Comparison of ENCODE assay signal across 8 mouse cellular contexts in the genomic region with DNA sequence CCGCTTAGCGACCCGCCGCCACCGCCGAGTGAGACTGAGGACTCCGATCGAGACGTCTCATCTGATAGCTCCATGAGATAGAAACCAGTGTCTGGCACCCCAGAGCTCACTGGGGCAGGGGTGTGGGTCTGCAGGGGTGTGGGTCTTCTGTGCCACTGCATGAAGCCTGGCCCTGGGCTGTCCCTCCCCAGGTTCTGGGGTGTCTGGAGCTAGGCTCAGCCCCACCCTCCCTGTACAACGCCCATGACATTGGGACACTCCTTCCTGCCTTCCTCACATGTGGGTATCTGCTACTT. TPM values are rescaled to one million over a fixed set of nuclear protein-coding genes. Genes with fewer than 3 reads are reported as not detected.
A peak's percentile ranks its signal among the peaks of the same experiment; 100 is the strongest.
DNase-seq lines count a peak whose midpoint lies in the region; ATAC-seq and TF ChIP-seq lines count a peak whose summit lies in the region.

No protein-coding gene starts in this region.

- WGBS in hindbrain, embryonic 12.5 days: 65% methylated on average over 10 of the region's 10 CpGs
- 54% methylated on average over 10 of the region's 10 CpGs for WGBS in hindbrain, embryonic 16.5 days
- 69% methylated on average over 10 of the region's 10 CpGs for WGBS in embryonic facial prominence, embryonic 10.5 days
- WGBS in limb, embryonic 12.5 days: 64% methylated on average over 10 of the region's 10 CpGs

- ATAC-seq in hindbrain, embryonic 12.5 days (ENCODE audit: low FRiP score): no peak
- ATAC-seq in hindbrain, embryonic 16.5 days: no peak
- ATAC-seq in limb, embryonic 12.5 days (ENCODE audit: insufficient number of reproducible peaks, insufficient read depth, low FRiP score, low TSS enrichment, low read depth): no peak
- ATAC-seq in monocyte, adult 5-6 weeks (replicated peaks; ENCODE audit: insufficient number of reproducible peaks, low FRiP score, low TSS enrichment, poor library complexity, severe bottlenecking): no peak
- ATAC-seq in erythroblast, adult 5-6 weeks (replicated peaks; ENCODE audit: low FRiP score, poor library complexity, severe bottlenecking): no peak

- DNase-seq in embryonic facial prominence, embryonic 10.5 days (ENCODE audit: low spot score): peak; percentile 42
- DNase-seq in thymus, postnatal 25 days: no peak

- H3K9me3 ChIP-seq in hindbrain, embryonic 12.5 days (replicated peaks): no peaks in the 10 kb centered on the region
- H3K9me3 ChIP-seq in hindbrain, embryonic 16.5 days (ENCODE audit: control insufficient read depth, low read length): no peaks in the 10 kb centered on the region
- no peaks in the 10 kb centered on the region for H3K9me3 ChIP-seq in E14TG2a.4 (ENCODE audit: low read length)
- H3K9me3 ChIP-seq in embryonic facial prominence, embryonic 10.5 days: no peaks in the 10 kb centered on the region
- no peaks in the 10 kb centered on the region for H3K9me3 ChIP-seq in limb, embryonic 12.5 days

- no peak overlapping the region for H3K4me2 ChIP-seq in hindbrain, embryonic 12.5 days (replicated peaks)
- no peak overlapping the region for H3K4me2 ChIP-seq in hindbrain, embryonic 16.5 days (ENCODE audit: low read length)
- H3K4me2 ChIP-seq in limb, embryonic 12.5 days: no peak overlapping the region

- no peak for TF ChIP-seq CTCF in E14TG2a.4 (conservative IDR thresholded peaks at IDR 0.05; ENCODE audit: low read length)

- H3K27ac ChIP-seq in hindbrain, embryonic 12.5 days: 0 out of 2 replicates have a peak overlapping the region, but pooled peaks have one; percentile 17
- H3K27ac ChIP-seq in hindbrain, embryonic 16.5 days (ENCODE audit: low read depth, low read length): no peak overlapping the region
- peak overlapping the region; percentile 37 for H3K27ac ChIP-seq in embryonic facial prominence, embryonic 10.5 days (replicated peaks)
- peak overlapping the region; percentile 62; the same call in 1 of the 2 replicates for H3K27ac ChIP-seq in limb, embryonic 12.5 days

- no peak overlapping the region for H3K4me3 ChIP-seq in hindbrain, embryonic 12.5 days
- no peak overlapping the region for H3K4me3 ChIP-seq in hindbrain, embryonic 16.5 days (ENCODE audit: low read length)
- peak overlapping the region; percentile 55 for H3K4me3 ChIP-seq in E14TG2a.4 (replicated peaks; ENCODE audit: low read length)
- H3K4me3 ChIP-seq in embryonic facial prominence, embryonic 10.5 days: peak overlapping the region; percentile 30; the same call in 1 of the 2 replicates
- H3K4me3 ChIP-seq in limb, embryonic 12.5 days (replicated peaks): no peak overlapping the region

- H3K9ac ChIP-seq in hindbrain, embryonic 12.5 days: no peak overlapping the region
- no peak overlapping the region for H3K9ac ChIP-seq in hindbrain, embryonic 16.5 days (ENCODE audit: low read depth, low read length)
- no peak overlapping the region for H3K9ac ChIP-seq in limb, embryonic 12.5 days (replicated peaks)

- H3K27me3 ChIP-seq in hindbrain, embryonic 12.5 days: no peaks in the 10 kb centered on the region
- no peaks in the 10 kb centered on the region for H3K27me3 ChIP-seq in hindbrain, embryonic 16.5 days (replicated peaks; ENCODE audit: control insufficient read depth, insufficient read depth, low read length)
- no peaks in the 10 kb centered on the region for H3K27me3 ChIP-seq in E14TG2a.4 (ENCODE audit: insufficient read depth, low read length)
- H3K27me3 ChIP-seq in embryonic facial prominence, embryonic 10.5 days (replicated peaks; ENCODE audit: low read depth, poor library complexity, severe bottlenecking): no peaks in the 10 kb centered on the region
- H3K27me3 ChIP-seq in limb, embryonic 12.5 days: no peaks in the 10 kb centered on the region

- H3K36me3 ChIP-seq in hindbrain, embryonic 12.5 days: peaks cover 46% of the 10 kb centered on the region
- H3K36me3 ChIP-seq in hindbrain, embryonic 16.5 days (ENCODE audit: control insufficient read depth, insufficient read depth, low read length): peaks cover 7% of the 10 kb centered on the region; the same call in 1 of the 2 replicates
- H3K36me3 ChIP-seq in E14TG2a.4 (ENCODE audit: insufficient read depth, low read length): peaks cover 84% of the 10 kb centered on the region
- H3K36me3 ChIP-seq in embryonic facial prominence, embryonic 10.5 days (replicated peaks): peaks cover 85% of the 10 kb centered on the region
- H3K36me3 ChIP-seq in limb, embryonic 12.5 days: peaks cover 88% of the 10 kb centered on the region

- peaks cover 37% of the 10 kb centered on the region for H3K4me1 ChIP-seq in hindbrain, embryonic 12.5 days
- H3K4me1 ChIP-seq in hindbrain, embryonic 16.5 days (ENCODE audit: control insufficient read depth, insufficient read depth, low read depth, low read length): peaks cover 17% of the 10 kb centered on the region
- H3K4me1 ChIP-seq in E14TG2a.4 (replicated peaks; ENCODE audit: low read depth, low read length): peaks cover 61% of the 10 kb centered on the region
- H3K4me1 ChIP-seq in embryonic facial prominence, embryonic 10.5 days: peaks cover 61% of the 10 kb centered on the region
- peaks cover 31% of the 10 kb centered on the region for H3K4me1 ChIP-seq in limb, embryonic 12.5 days (replicated peaks)

RNA-seq across cellular contexts. Expression of a gene that starts 5.8 kb away (rescaled TPM):
- 1,498 and 1,567 TPM in 2 replicates for polyA plus RNA-seq in hindbrain, embryonic 12.5 days (2016; fragmentation: Nextera tagmentation; extraction: Ambion mirVana)
- 1,587 and 1,624 TPM in 2 replicates for polyA plus RNA-seq in hindbrain, embryonic 16.5 days (2015; fragmentation: Nextera tagmentation; extraction: Ambion mirVana)
- polyA plus RNA-seq in embryonic facial prominence, embryonic 10.5 days (2016; fragmentation: Nextera tagmentation; extraction: Ambion mirVana): 2,731 and 2,955 TPM in 2 replicates
- 2,206 and 2,264 TPM in 2 replicates for polyA plus RNA-seq in limb, embryonic 12.5 days (2016; fragmentation: Nextera tagmentation; extraction: Ambion mirVana)
- 353 to 432 TPM (median 359 TPM) in 3 replicates for total RNA-seq in monocyte, adult 5-6 weeks (2017)
- 912 and 913 TPM in 2 replicates for total RNA-seq in erythroblast, adult 5-6 weeks (2015; ENCODE audit: low replicate concordance)
- total RNA-seq in erythroblast, adult 5-6 weeks (2017; ENCODE audit: low replicate concordance): 174 and 278 TPM in 2 replicates

RNA-seq across cellular contexts. Expression of a gene that starts 15.5 kb away (rescaled TPM):
- 19.2 and 21.3 TPM in 2 replicates for polyA plus RNA-seq in hindbrain, embryonic 12.5 days (2016; fragmentation: Nextera tagmentation; extraction: Ambion mirVana)
- polyA plus RNA-seq in hindbrain, embryonic 16.5 days (2015; fragmentation: Nextera tagmentation; extraction: Ambion mirVana): 20.3 and 21.9 TPM in 2 replicates
- polyA plus RNA-seq in embryonic facial prominence, embryonic 10.5 days (2016; fragmentation: Nextera tagmentation; extraction: Ambion mirVana): 11.0 and 11.1 TPM in 2 replicates
- 24.6 and 27.1 TPM in 2 replicates for polyA plus RNA-seq in limb, embryonic 12.5 days (2016; fragmentation: Nextera tagmentation; extraction: Ambion mirVana)
- total RNA-seq in monocyte, adult 5-6 weeks (2017): 15.5 to 29.7 TPM (median 16.2 TPM) in 3 replicates
- 3.1 and 6.9 TPM in 2 replicates for total RNA-seq in erythroblast, adult 5-6 weeks (2015; ENCODE audit: low replicate concordance)
- total RNA-seq in erythroblast, adult 5-6 weeks (2017; ENCODE audit: low replicate concordance): 2.2 and 10.9 TPM in 2 replicates

RNA-seq across cellular contexts. Expression of a gene that starts 28.8 kb away (rescaled TPM):
- polyA plus RNA-seq in hindbrain, embryonic 12.5 days (2016; fragmentation: Nextera tagmentation; extraction: Ambion mirVana): 48.1 and 54.2 TPM in 2 replicates
- polyA plus RNA-seq in hindbrain, embryonic 16.5 days (2015; fragmentation: Nextera tagmentation; extraction: Ambion mirVana): 48.6 and 50.7 TPM in 2 replicates
- polyA plus RNA-seq in embryonic facial prominence, embryonic 10.5 days (2016; fragmentation: Nextera tagmentation; extraction: Ambion mirVana): 94.1 and 99.4 TPM in 2 replicates
- 65.8 and 72.6 TPM in 2 replicates for polyA plus RNA-seq in limb, embryonic 12.5 days (2016; fragmentation: Nextera tagmentation; extraction: Ambion mirVana)
- 15.9 to 23.8 TPM (median 23.2 TPM) in 3 replicates for total RNA-seq in monocyte, adult 5-6 weeks (2017)
- 4.8 and 6.7 TPM in 2 replicates for total RNA-seq in erythroblast, adult 5-6 weeks (2015; ENCODE audit: low replicate concordance)
- 10.5 and 11.8 TPM in 2 replicates for total RNA-seq in erythroblast, adult 5-6 weeks (2017; ENCODE audit: low replicate concordance)

RNA-seq across cellular contexts. Expression of a gene that starts 31.0 kb away (rescaled TPM):
- polyA plus RNA-seq in hindbrain, embryonic 12.5 days (2016; fragmentation: Nextera tagmentation; extraction: Ambion mirVana): 140 and 142 TPM in 2 replicates
- 37.7 and 50.2 TPM in 2 replicates for polyA plus RNA-seq in hindbrain, embryonic 16.5 days (2015; fragmentation: Nextera tagmentation; extraction: Ambion mirVana)
- polyA plus RNA-seq in embryonic facial prominence, embryonic 10.5 days (2016; fragmentation: Nextera tagmentation; extraction: Ambion mirVana): 261 and 263 TPM in 2 replicates
- 224 and 227 TPM in 2 replicates for polyA plus RNA-seq in limb, embryonic 12.5 days (2016; fragmentation: Nextera tagmentation; extraction: Ambion mirVana)
- total RNA-seq in monocyte, adult 5-6 weeks (2017): 17.6 to 79.8 TPM (median 33.5 TPM) in 3 replicates
- 139 and 148 TPM in 2 replicates for total RNA-seq in erythroblast, adult 5-6 weeks (2015; ENCODE audit: low replicate concordance)
- 137 and 246 TPM in 2 replicates for total RNA-seq in erythroblast, adult 5-6 weeks (2017; ENCODE audit: low replicate concordance)

RNA-seq across cellular contexts. Expression of a gene that starts 31.1 kb away (rescaled TPM):
- polyA plus RNA-seq in hindbrain, embryonic 12.5 days (2016; fragmentation: Nextera tagmentation; extraction: Ambion mirVana): 163 and 165 TPM in 2 replicates
- 140 and 154 TPM in 2 replicates for polyA plus RNA-seq in hindbrain, embryonic 16.5 days (2015; fragmentation: Nextera tagmentation; extraction: Ambion mirVana)
- 207 and 214 TPM in 2 replicates for polyA plus RNA-seq in embryonic facial prominence, embryonic 10.5 days (2016; fragmentation: Nextera tagmentation; extraction: Ambion mirVana)
- 209 and 210 TPM in 2 replicates for polyA plus RNA-seq in limb, embryonic 12.5 days (2016; fragmentation: Nextera tagmentation; extraction: Ambion mirVana)
- 20.1 to 33.9 TPM (median 25.9 TPM) in 3 replicates for total RNA-seq in monocyte, adult 5-6 weeks (2017)
- total RNA-seq in erythroblast, adult 5-6 weeks (2015; ENCODE audit: low replicate concordance): 40.1 and 54.4 TPM in 2 replicates
- total RNA-seq in erythroblast, adult 5-6 weeks (2017; ENCODE audit: low replicate concordance): 16.4 and 29.8 TPM in 2 replicates

Comparison
In these comparisons a context has a peak if more than half of its experiments do, and no peak if none do; other contexts are left out.
1. H3K4me3 ChIP-seq: peak in E14TG2a.4 (single experiment) and embryonic facial prominence, embryonic 10.5 days (single experiment); none in hindbrain, embryonic 12.5 days (single experiment), hindbrain, embryonic 16.5 days (single experiment) and limb, embryonic 12.5 days (single experiment).